Mouse (Mus musculus): ENCODE results near the gene Slc35f3. TPM values are rescaled to one million over a fixed set of nuclear protein-coding genes. Genes with fewer than 3 reads are reported as not detected.

Gene Slc35f3
- polyA plus RNA-seq, 1 experiment from 2014 or later: 0.68 TPM

DNA sequence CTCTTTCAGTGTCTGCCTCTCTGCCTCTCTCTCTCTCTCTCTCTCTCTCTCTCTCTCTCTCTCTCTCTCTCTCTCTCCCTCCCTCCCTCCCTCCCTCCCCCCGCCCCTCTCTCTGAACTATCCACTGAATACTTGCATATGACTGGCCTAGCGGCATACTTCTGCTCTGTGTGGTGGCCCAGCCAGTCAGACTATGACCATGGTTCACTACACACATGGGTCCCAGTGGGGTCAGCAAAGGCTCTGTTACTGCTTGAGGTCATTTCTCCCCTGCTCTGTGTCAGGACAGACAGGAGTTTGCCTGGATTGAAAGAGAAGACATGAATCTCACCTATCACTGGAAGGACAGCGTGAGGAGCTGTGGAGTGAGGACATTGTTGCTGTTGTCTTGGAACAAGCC, 40.5 kb downstream of the Slc35f3 start:
- Histone ChIP-seq H3K4me2 (replicated peaks; ENCODE audit: low read depth) (no peak overlapping the region), H3K27ac (replicated peaks) (no peak overlapping the region), H3K4me3 (ENCODE audit: low read depth, low read length) (no peak overlapping the region), H3K4me1 (replicated peaks; ENCODE audit: control insufficient read depth, insufficient read depth) (no peaks in the 10 kb centered on the region; the same call in 1 of the 2 replicates), H3K36me3 (ENCODE audit: control insufficient read depth, insufficient read depth, low read length) (no peaks in the 10 kb centered on the region), H3K9me3 (ENCODE audit: control insufficient read depth, low read length) (no peaks in the 10 kb centered on the region), H3K9ac (ENCODE audit: low read length) (no peak overlapping the region), H3K27me3 (ENCODE audit: control insufficient read depth, insufficient read depth, low read length) (no peaks in the 10 kb centered on the region)
- TF ChIP-seq CTCF (IDR thresholded peaks at IDR 0.05; ENCODE audit: low read depth) (no peak), EP300 (optimal IDR thresholded peaks at IDR 0.05) (no peak)
- ATAC-seq (ENCODE audit: low FRiP score, low TSS enrichment) (no peak), DNase-seq (ENCODE audit: low spot score) (no peak)
- 87% methylated on average over 2 of the region's 3 CpGs for WGBS

- no peaks in the 10 kb centered on the region; the same call in 1 of the 2 replicates for H3K4me1 ChIP-seq (replicated peaks; ENCODE audit: control insufficient read depth, insufficient read depth)
- no peaks in the 10 kb centered on the region for H3K9me3 ChIP-seq (ENCODE audit: control insufficient read depth, low read length)
- DNase-seq (ENCODE audit: low spot score): no peak
- no peak overlapping the region for H3K27ac ChIP-seq (replicated peaks)
- no peaks in the 10 kb centered on the region for H3K36me3 ChIP-seq (ENCODE audit: control insufficient read depth, insufficient read depth, low read length)
- H3K4me3 ChIP-seq (ENCODE audit: low read depth, low read length): no peak overlapping the region
- no peak overlapping the region for H3K4me2 ChIP-seq (replicated peaks; ENCODE audit: low read depth)
- H3K9ac ChIP-seq (ENCODE audit: low read length): no peak overlapping the region
- ATAC-seq (ENCODE audit: low FRiP score, low TSS enrichment): no peak
- 82% methylated on average over 3 of the region's 3 CpGs for WGBS
- no peaks in the 10 kb centered on the region for H3K27me3 ChIP-seq (ENCODE audit: control insufficient read depth, insufficient read depth, low read length)
- no peak for TF ChIP-seq EP300 (optimal IDR thresholded peaks at IDR 0.05)
- no peak for TF ChIP-seq CTCF (IDR thresholded peaks at IDR 0.05; ENCODE audit: low read depth)
Observed at GRCm38 (mm10) chr8:126339357-126339756, 41.0 kb downstream of the Slc35f3 start.

GRCm38 (mm10) chr8:126341200-126341599, 42.8 kb downstream of the Slc35f3 start:
- H3K27me3 ChIP-seq (ENCODE audit: control insufficient read depth, insufficient read depth, low read length): no peaks in the 10 kb centered on the region

DNA sequence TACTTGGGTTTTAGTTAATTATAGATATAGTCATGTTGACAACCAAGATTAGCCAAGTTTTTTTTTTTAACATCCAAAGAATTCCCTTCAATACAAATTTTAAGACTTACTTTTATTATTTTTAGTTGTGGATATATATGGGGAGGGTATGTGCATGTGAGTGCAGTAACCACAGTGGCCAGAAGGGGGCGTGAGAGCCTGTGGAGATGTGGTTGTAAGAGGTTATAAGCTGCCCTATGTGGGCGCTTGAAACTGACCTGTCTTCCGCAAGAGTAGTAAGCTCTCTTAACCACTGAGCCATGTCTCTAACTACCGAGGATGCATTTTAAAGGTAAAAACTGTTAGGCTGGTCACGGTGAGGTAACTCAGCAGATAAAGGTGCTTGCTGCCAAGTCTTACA, 45.1 kb downstream of the Slc35f3 start:
- 85% methylated on average over 5 of the region's 5 CpGs for WGBS
- peak; percentile 22; the same call in 1 of the 2 replicates for TF ChIP-seq CTCF (IDR thresholded peaks at IDR 0.05; ENCODE audit: low read depth)
- no peak for TF ChIP-seq EP300 (optimal IDR thresholded peaks at IDR 0.05)

More at GRCm38 (mm10) chr8:126341200-126341599, 42.8 kb downstream of the Slc35f3 start:
- Histone ChIP-seq H3K27ac (replicated peaks) (no peak overlapping the region), H3K36me3 (ENCODE audit: control insufficient read depth, insufficient read depth, low read length) (no peaks in the 10 kb centered on the region), H3K9ac (ENCODE audit: low read length) (no peak overlapping the region), H3K9me3 (ENCODE audit: control insufficient read depth, low read length) (no peaks in the 10 kb centered on the region), H3K4me2 (replicated peaks; ENCODE audit: low read depth) (no peak overlapping the region), H3K4me1 (replicated peaks; ENCODE audit: control insufficient read depth, insufficient read depth) (no peaks in the 10 kb centered on the region; the same call in 1 of the 2 replicates), H3K4me3 (ENCODE audit: low read depth, low read length) (no peak overlapping the region)
- no peak; the same call in 1 of the 2 replicates for ATAC-seq (ENCODE audit: low FRiP score, low TSS enrichment)
- no peak for DNase-seq (ENCODE audit: low spot score)
- no peak for TF ChIP-seq EP300 (optimal IDR thresholded peaks at IDR 0.05)
- TF ChIP-seq CTCF (IDR thresholded peaks at IDR 0.05; ENCODE audit: low read depth): no peak
- 27% methylated on average over 1 of the region's 1 CpGs for WGBS

GRCm38 (mm10) chr8:126345100-126345499, 46.7 kb downstream of the Slc35f3 start:
- WGBS: 62% methylated on average over 4 of the region's 4 CpGs
- TF ChIP-seq EP300 (optimal IDR thresholded peaks at IDR 0.05) (no peak), CTCF (IDR thresholded peaks at IDR 0.05; ENCODE audit: low read depth) (no peak)
- no peak overlapping the region for H3K4me3 ChIP-seq (ENCODE audit: low read depth, low read length)

More for the DNA sequence above, 45.1 kb downstream of the Slc35f3 start:
- Histone ChIP-seq H3K4me3 (ENCODE audit: low read depth, low read length) (no peak overlapping the region), H3K4me1 (replicated peaks; ENCODE audit: control insufficient read depth, insufficient read depth) (no peaks in the 10 kb centered on the region; the same call in 1 of the 2 replicates), H3K9me3 (ENCODE audit: control insufficient read depth, low read length) (no peaks in the 10 kb centered on the region), H3K27ac (replicated peaks) (no peak overlapping the region), H3K4me2 (replicated peaks; ENCODE audit: low read depth) (no peak overlapping the region), H3K27me3 (ENCODE audit: control insufficient read depth, insufficient read depth, low read length) (no peaks in the 10 kb centered on the region), H3K9ac (ENCODE audit: low read length) (no peak overlapping the region), H3K36me3 (ENCODE audit: control insufficient read depth, insufficient read depth, low read length) (no peaks in the 10 kb centered on the region)
- DNase-seq (ENCODE audit: low spot score) (no peak), ATAC-seq (ENCODE audit: low FRiP score, low TSS enrichment) (no peak)

DNA sequence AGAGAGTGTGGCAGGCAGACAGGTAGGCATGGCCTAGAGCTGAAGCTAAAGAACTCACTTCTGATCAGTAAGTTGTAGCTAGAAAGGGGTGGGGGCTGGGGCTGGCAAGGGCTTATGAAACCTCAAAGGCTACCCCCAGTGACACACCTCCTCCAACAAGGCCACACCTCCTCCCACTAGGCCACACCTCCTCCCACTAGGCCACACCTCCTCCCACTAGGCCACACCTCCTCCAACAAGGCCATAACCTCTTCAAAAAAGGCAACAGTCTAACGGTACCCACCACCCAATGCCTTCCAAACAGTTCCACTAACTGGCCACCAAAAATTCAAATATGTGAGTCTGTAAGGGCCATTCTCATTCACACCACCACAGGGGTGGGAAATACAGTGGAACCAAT, 54.9 kb downstream of the Slc35f3 start:
- ATAC-seq (ENCODE audit: low FRiP score, low TSS enrichment): no peak
- no peaks in the 10 kb centered on the region for H3K27me3 ChIP-seq (ENCODE audit: control insufficient read depth, insufficient read depth, low read length)

More at GRCm38 (mm10) chr8:126345100-126345499, 46.7 kb downstream of the Slc35f3 start:
- ATAC-seq (ENCODE audit: low FRiP score, low TSS enrichment): no peak
- no peak for DNase-seq (ENCODE audit: low spot score)
- H3K27me3 ChIP-seq (ENCODE audit: control insufficient read depth, insufficient read depth, low read length): no peaks in the 10 kb centered on the region
- H3K4me2 ChIP-seq (replicated peaks; ENCODE audit: low read depth): no peak overlapping the region
- no peak overlapping the region for H3K27ac ChIP-seq (replicated peaks)
- H3K36me3 ChIP-seq (ENCODE audit: control insufficient read depth, insufficient read depth, low read length): no peaks in the 10 kb centered on the region
- H3K4me1 ChIP-seq (replicated peaks; ENCODE audit: control insufficient read depth, insufficient read depth): no peaks in the 10 kb centered on the region; the same call in 1 of the 2 replicates
- H3K9ac ChIP-seq (ENCODE audit: low read length): no peak overlapping the region
- H3K9me3 ChIP-seq (ENCODE audit: control insufficient read depth, low read length): no peaks in the 10 kb centered on the region

More for the DNA sequence above, 54.9 kb downstream of the Slc35f3 start:
- no peaks in the 10 kb centered on the region for H3K36me3 ChIP-seq (ENCODE audit: control insufficient read depth, insufficient read depth, low read length)
- H3K4me2 ChIP-seq (replicated peaks; ENCODE audit: low read depth): no peak overlapping the region
- no peak for DNase-seq (ENCODE audit: low spot score)
- H3K9ac ChIP-seq (ENCODE audit: low read length): no peak overlapping the region
- 58% methylated on average over 1 of the region's 1 CpGs for WGBS
- no peak overlapping the region for H3K27ac ChIP-seq (replicated peaks)
- no peaks in the 10 kb centered on the region for H3K9me3 ChIP-seq (ENCODE audit: control insufficient read depth, low read length)
- H3K4me3 ChIP-seq (ENCODE audit: low read depth, low read length): no peak overlapping the region
- no peak for TF ChIP-seq CTCF (IDR thresholded peaks at IDR 0.05; ENCODE audit: low read depth)
- TF ChIP-seq EP300 (optimal IDR thresholded peaks at IDR 0.05): no peak
- H3K4me1 ChIP-seq (replicated peaks; ENCODE audit: control insufficient read depth, insufficient read depth): no peaks in the 10 kb centered on the region
